Mouse (Mus musculus) cerebellum, adult 11-12 months (tissue): ENCODE results near the gene Limk2.

Experiments used
- DNase-seq: peaks from one replicate; pipeline ENCODE4 v3.0.0; 2022

Limk2 gene

DNA sequence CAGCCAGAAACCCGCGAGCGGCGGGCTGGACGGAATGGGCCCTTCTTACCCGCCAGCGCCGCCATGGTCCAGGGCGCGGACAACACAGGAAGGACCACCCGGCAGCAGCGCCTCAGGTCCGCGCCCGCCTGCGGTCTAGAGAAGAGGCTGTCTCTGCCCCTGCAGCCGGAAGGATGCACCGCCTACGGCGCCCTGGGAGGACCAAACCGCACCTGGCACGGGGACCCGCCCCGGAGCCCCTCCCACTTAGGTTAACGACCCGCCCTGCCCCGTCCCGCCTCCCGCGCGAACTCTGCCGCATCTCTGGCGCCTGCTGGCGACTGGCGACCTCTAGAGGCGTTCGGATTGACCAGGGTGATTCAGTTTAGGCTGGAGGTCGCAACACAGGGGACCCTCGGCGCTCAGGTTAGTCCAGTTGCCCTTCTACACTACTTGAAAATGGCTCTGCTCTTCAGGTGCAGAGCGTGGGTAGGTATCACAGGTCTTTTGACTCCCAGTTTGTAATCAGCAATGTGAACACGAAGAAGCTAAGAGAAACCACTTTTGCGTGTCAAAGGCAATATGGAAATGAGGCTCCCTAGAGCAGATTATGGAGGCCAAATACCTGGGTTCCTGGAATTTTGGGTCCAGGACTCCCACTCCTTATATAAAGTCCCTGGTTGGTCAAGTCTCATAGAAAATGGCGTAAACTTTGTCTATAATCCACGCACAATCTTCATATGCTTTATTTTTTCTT, at the start of gene Limk2:
TSS of gene Limk2 (minus strand) at position 193 of the 736 bp plus-strand sequence.
- peak; percentile 91 for DNase-seq

DNA sequence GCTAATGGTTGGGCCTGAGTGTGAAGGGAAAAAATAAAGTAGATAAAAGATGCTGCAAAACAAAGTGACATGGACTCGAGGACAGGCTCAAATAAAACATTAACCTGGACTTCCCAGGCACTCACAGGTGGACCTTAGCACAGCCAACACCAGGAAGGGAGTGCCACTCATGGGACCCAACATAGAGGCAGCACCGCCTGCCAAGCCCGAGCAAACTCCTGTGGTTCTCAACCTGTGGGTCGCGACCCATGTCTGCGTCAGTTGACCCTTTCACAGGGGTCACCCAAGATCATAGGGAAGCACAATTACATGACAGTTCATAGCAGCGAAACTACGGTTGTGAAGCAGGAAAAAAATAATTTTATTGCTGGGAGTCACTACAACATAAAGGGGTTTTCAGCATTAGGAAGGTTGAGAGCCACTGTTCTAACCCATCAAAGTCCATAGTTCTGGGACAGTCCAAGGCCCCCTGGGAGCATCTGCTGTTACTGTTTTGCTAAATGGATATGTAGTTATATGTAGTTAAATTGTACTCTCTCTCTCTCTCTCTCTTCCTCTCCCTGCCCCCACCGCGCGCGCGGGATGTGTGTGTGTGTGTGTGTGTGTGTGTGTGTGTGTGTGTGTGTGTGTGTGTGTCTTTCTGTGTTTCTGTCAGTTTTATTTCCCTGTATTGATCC, 49.6 kb upstream of the Limk2 start:
- no peak for DNase-seq

DNA sequence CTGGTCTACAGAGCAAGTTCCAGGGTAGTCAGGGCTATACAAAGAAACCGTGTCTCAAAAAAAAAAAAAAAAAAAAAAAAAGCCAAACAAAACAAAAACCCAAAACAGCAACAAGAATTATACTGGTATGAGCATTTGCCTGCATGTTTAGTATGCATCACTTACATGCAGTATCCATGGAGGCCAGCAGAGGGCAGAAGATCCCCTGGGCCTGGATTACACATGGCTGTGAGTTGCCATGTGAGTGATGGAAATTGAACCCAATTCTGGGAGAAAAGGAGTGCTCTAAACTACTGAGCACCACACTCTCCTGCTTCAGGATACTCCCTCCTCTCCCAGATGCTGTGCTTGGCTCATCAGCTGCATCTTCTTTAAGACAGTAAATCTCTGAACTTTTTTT, 47.4 kb upstream of the Limk2 start:
- peak; percentile 63 for DNase-seq

GRCm38 (mm10) chr11:3454506-3454905, 45.5 kb upstream of the Limk2 start:
- no peak for DNase-seq

DNA sequence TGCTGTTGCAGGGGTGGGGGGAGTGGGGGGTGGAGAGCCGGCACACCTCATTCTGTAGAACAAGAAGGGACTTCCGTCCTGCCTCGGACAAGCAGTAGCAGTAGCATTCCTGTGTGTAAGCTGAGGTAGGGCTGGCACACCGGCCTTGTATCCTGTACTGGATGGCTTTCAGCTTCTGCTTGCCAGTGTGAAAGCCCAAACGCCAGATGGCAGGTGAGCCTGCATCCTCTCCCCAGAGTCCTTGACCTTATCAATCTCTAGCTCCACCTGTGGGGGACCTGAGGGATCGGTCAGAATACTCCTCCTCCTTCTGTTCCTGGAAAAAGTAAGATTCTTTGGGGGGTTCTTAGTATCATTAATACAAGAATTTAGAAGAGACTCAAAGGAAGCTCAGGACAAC, 44.5 kb upstream of the Limk2 start:
- DNase-seq, result peak; percentile 85

- DNase-seq, result peak; percentile 57
Measured at GRCm38 (mm10) chr11:3452769-3453168, 43.8 kb upstream of the Limk2 start.

- peak; percentile 92 for DNase-seq
Measured at GRCm38 (mm10) chr11:3452167-3452639, 43.2 kb upstream of the Limk2 start, which contains the start of gene Rnf185. Gene Rnf185 (minus strand): TSS chr11:3452363.

DNA sequence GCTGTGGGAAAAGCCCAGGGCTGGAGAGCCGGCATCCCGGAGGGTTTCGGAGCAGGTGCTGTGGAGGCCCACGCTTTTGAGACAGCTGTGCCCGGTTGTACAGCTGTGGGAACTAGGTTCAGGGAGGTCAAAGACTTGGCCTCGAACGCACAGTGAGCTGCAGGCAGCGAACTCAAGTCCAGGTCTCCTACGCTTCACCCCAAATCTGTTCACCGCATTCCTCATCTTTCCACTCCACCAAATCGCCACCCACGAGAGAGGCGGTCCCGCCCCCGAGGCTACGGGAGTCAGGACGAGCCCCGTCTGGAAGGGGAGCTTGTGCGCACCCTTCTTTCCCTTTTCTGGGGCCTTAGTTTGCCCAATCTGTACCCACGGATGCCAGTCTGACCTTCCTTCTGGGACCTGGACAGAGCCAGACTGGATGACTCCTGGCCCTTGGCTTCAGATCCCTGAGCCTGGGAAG, 42.7 kb upstream of the Limk2 start:
- DNase-seq, result no peak

DNA sequence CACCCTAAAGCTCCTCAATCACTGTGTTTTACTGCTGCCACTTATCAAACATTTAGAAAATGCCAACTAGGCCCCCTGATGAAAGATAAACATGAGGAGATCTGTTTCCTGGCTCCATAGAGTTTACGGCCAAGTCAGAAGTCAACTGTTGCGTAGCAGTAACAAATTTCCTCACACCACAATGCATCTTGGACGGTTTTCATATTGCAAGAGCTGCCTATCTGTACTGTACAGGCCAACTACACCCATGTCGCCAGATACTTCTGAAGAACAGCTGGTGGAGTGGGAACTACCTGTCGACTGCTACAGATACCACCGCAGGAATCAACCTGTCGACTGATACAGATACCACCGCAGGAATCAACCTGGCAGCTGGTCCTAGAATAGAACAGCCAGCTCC, 35.9 kb upstream of the Limk2 start:
- no peak for DNase-seq

GRCm38 (mm10) chr11:3443091-3443490, 34.1 kb upstream of the Limk2 start:
- no peak for DNase-seq

DNA sequence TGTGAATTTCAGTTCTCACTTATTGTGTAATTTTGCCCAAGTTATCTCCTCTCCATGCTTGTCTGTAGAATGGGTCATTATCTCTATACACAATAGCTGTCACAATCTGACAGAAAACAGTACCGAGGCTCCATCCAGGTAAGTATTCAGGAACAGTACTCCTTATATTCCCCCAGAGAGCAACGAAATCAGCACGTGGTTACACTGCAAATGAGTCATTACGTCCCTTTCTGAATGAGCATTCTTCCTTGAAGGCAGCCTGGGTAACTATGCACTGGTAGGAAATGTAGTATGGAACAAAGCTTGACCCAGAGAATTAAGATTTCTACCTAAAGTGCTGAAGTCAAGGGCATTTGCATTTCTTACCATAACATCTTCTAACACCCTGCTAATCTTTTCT, 33.7 kb upstream of the Limk2 start:
- DNase-seq, result no peak

GRCm38 (mm10) chr11:3441696-3442443, 32.9 kb upstream of the Limk2 start:
- peak; percentile 70 for DNase-seq

- DNase-seq, result no peak
Measured at GRCm38 (mm10) chr11:3437621-3438020, 28.6 kb upstream of the Limk2 start.

GRCm38 (mm10) chr11:3433809-3434208, 24.8 kb upstream of the Limk2 start:
- no peak for DNase-seq

- no peak for DNase-seq
Measured at GRCm38 (mm10) chr11:3431976-3432603, 23.1 kb upstream of the Limk2 start.

GRCm38 (mm10) chr11:3431515-3431914, 22.5 kb upstream of the Limk2 start:
- no peak for DNase-seq

GRCm38 (mm10) chr11:3428632-3429031, 19.6 kb upstream of the Limk2 start:
- no peak for DNase-seq

DNA sequence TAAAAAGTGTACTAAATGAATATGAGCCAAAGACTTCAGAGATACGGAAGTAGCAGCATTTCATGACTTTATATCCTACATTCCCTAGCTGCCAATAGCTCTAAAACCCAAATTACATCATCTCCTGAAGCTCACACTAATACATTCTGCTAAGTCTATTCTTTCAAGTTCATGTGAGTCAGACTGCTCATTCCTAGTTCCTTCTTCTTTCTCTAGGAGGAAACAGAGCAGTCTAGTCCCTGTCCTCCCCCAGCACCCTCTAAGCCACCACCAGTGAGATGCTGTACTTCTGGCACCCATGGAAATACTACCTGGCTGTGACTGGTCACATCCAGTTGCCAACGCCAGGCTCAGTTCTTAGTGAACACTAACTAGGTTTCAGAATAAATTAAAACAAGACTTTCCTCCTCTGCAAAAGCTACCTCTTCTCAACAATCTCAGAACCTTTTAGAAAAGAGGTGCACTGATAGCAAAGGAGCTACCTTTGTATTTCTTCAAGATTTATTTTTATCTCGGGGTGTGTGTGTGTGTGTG, 18.8 kb upstream of the Limk2 start:
- no peak for DNase-seq

- no peak for DNase-seq
Measured at GRCm38 (mm10) chr11:3422242-3422641, 13.3 kb upstream of the Limk2 start.

DNA sequence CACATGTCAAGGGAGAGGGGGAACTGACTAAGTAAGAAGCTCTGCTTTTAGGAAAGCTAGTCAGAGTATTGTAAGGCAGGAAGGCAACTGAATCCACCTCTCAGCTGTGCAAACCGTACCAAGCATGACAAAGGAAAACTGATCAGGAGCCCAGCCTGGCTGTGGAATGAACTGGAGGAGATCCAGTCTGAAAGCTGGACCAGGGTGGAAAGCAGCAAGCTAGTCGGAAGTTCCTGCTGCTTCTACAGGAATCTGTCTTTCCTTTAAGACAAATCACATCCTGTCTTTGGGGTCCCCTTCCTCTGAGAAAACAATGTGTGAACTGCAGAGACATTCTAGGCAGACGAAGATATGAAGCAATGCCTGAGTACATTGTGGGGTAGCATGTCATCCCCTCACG, 9.8 kb upstream of the Limk2 start:
- no peak for DNase-seq

GRCm38 (mm10) chr11:3417795-3418194, 8.8 kb upstream of the Limk2 start:
- DNase-seq, result no peak

DNA sequence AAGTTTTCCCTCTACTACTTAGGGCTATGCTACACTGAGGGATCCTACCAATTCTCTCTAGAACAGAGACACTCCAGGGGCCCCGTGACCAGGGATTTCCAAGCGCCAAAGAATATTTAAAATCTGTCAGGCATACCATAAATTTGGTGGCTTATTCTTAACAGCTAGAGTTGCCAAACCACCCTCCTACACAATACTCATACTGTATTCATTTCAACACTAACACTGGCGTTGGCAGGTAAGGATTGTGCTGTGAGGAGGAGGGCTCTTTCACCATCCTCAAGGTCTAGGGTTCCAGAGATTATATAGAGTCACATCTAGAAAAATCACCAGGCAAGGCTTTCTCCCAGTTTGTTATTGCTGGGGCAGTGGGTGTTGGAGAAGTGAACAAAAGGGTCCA, 7.4 kb upstream of the Limk2 start:
- no peak for DNase-seq

DNA sequence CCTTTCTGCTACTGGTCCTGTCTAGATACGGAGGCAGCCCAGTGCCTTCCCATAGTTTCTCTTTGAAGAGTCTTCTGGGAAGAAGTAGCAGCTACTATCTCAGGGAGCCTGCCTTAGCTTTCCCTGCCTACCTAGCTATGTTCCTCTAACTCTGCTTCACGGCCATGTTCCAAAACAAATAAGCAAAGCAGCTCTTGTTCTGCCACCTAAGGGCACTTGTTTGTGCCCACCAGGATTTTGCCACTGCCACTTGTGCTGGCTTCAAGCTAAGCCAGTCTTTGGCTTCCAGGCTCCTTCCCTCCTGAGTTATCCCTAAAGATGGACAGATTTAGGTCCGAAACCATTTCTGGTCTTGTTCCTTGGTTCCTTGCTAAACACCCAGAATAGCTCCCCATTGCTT, 3.1 kb upstream of the Limk2 start:
- DNase-seq, result no peak
